Mouse (Mus musculus) ES-E14 (cell line): Measurements from ENCODE around the gene Dppa5a. TPM values are rescaled to one million over a fixed set of nuclear protein-coding genes. Genes with fewer than 3 reads are reported as not detected.

ENCODE experiments used
- DNase-seq: peaks from one replicate; pipeline ENCODE4 v3.0.0-alpha.2; 2013; ENCODE audit warnings: low read depth, low spot score
- H3K27ac ChIP-seq: 2 replicates; pipeline ENCODE4 v1.5.1; 2012; ENCODE audit warnings: low read depth, mild to moderate bottlenecking, low read length, moderate library complexity, mixed read lengths; ENCODE audit not compliant: poor library complexity, insufficient read depth, severe bottlenecking
- H3K36me3 ChIP-seq: 2 replicates; pipeline ENCODE4 v1.6.1; 2012; ENCODE audit warnings: mild to moderate bottlenecking, low read length, moderate library complexity, mixed read lengths; ENCODE audit not compliant: control insufficient read depth, poor library complexity, insufficient read depth, severe bottlenecking
- H3K4me1 ChIP-seq, 2 experiments: fragments of 150-350 bp in 1 of 2; sonication (generic) in 1 of 2; 2 replicates each; pipeline ENCODE4 v1.6.1; 2012; ENCODE audit warnings: low read length in 2 of 2, mild to moderate bottlenecking in 1 of 2, mixed read lengths in 1 of 2; ENCODE audit not compliant: control insufficient read depth in 2 of 2, insufficient read depth in 2 of 2, poor library complexity in 1 of 2
- H3K4me3 ChIP-seq, 2 experiments: fragments of 150-350 bp in 1 of 2; sonication (generic) in 1 of 2; 2 replicates each; pipeline ENCODE4 v1.5.1; 2012; ENCODE audit warnings: low read length in 2 of 2, low read depth in 1 of 2, mild to moderate bottlenecking in 1 of 2, mixed read lengths in 1 of 2; ENCODE audit not compliant: insufficient read depth in 1 of 2, poor library complexity in 1 of 2, severe bottlenecking in 1 of 2
- H3K9ac ChIP-seq: 2 replicates; pipeline ENCODE4 v1.6.1; 2012; ENCODE audit warnings: low read depth, mild to moderate bottlenecking, low read length, mixed read lengths; ENCODE audit not compliant: poor library complexity, insufficient read depth, severe bottlenecking
- H3K9me3 ChIP-seq: fragments of 150-350 bp; sonication (generic); 2 replicates; pipeline ENCODE4 v1.6.1; 2012; ENCODE audit warnings: low read depth, mild to moderate bottlenecking, low read length; ENCODE audit not compliant: control insufficient read depth, insufficient read depth
- CHD2 ChIP-seq: IDR thresholded peaks from 2 replicates; pipeline ENCODE4 v1.6.1; 2014; ENCODE audit warnings: mild to moderate bottlenecking, low read depth, low read length, inconsistent platforms
- HCFC1 ChIP-seq: IDR thresholded peaks from 2 replicates; pipeline ENCODE4 v1.6.1; 2012; ENCODE audit warnings: low read length, inconsistent platforms, borderline replicate concordance; ENCODE audit not compliant: insufficient read depth
- MAFK ChIP-seq: IDR thresholded peaks from 2 replicates; pipeline ENCODE4 v1.6.1; 2014; ENCODE audit warnings: mild to moderate bottlenecking, low read depth, low read length, inconsistent platforms; ENCODE audit not compliant: insufficient read depth
- ZC3H11A ChIP-seq: IDR thresholded peaks from 2 replicates; pipeline ENCODE4 v1.6.1; 2012; ENCODE audit warnings: low read depth, mild to moderate bottlenecking, inconsistent platforms, low read length, borderline replicate concordance
- ZNF384 ChIP-seq: IDR thresholded peaks from 2 replicates; pipeline ENCODE4 v1.6.1; 2012; ENCODE audit warnings: low read depth, low read length, inconsistent platforms
- in situ Hi-C, 2 experiments: fragments of 600-800 bp; cut with MboI; formaldehyde crosslinking; loops; one replicate each; pipeline ENCODE4 v1.15.1; 2025; ENCODE audit warnings: low sequenced_read_pairs in 2 of 2, inconsistent platforms in 1 of 2; ENCODE audit not compliant: unreplicated experiment in 2 of 2
- total RNA-seq: library from RNA; depleted of rRNA; stranded (reverse); fragments of 300-350 nt; gene quantifications from 2 replicates; pipeline ENCODE4 v1.2.3, GENCODE M21; 2012

Dppa5a gene
- total RNA-seq, 1 experiment: 2,580 TPM

DNA sequence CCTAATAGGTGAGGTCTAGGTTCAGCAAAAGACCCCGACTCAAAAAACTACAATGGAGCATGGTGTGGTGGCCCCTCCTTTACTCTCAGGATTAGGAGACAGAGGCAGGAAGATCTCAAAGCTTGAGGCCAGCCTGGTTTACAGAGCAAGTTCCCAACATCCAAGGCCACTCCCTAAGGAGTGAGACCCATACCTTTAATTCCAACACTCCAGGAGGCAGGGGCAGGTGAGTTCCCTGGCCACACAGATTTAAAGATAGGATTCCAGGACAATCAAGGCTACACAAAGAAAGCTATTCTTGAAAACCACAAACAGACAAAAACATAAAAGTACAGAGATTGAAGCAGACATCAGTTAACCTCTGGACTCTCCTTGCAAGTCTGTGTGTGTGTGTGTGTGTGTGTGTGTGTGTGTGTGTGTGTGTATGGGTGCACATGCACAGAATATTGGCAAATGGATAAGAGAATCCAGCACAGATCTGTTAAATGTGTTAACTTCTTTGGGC lies 7.0 kb upstream of the Dppa5a start:
- Histone ChIP-seq H3K27ac (peak overlapping the region; percentile 96), H3K4me1 (peaks cover 14 to 18% of the 10 kb centered on the region in 2 experiments), H3K36me3 (no peaks in the 10 kb centered on the region), H3K9ac (no peak overlapping the region), H3K4me3 (peak overlapping the region in 1 of 2 experiments; percentile 13; a peak in 1 of 4 replicates), H3K9me3 (no peaks in the 10 kb centered on the region)
- no peak for TF ChIP-seq ZC3H11A
- no peak for TF ChIP-seq HCFC1
- no peak for TF ChIP-seq ZNF384
- no peak for TF ChIP-seq MAFK
- no peak; the same call in 1 of the 2 replicates for TF ChIP-seq CHD2
- DNase-seq: peak; percentile 88
- in situ Hi-C loops: no loop called here

- peaks cover 14 to 18% of the 10 kb centered on the region in 2 experiments for H3K4me1 ChIP-seq
- H3K4me3 ChIP-seq: peak overlapping the region in 1 of 2 experiments; percentile 13; a peak in 2 of 4 replicates
- H3K27ac ChIP-seq: peak overlapping the region; percentile 96
- peak; percentile 56 for DNase-seq
- no peaks in the 10 kb centered on the region for H3K9me3 ChIP-seq
- H3K9ac ChIP-seq: peak overlapping the region; percentile 65
- in situ Hi-C loops: no loop called here
- H3K36me3 ChIP-seq: no peaks in the 10 kb centered on the region
- TF ChIP-seq HCFC1 (no peak), MAFK (no peak), CHD2 (no peak), ZC3H11A (no peak), ZNF384 (no peak)
Measured at GRCm38 (mm10) chr9:78374397-78374796, 6.4 kb upstream of the Dppa5a start.

DNA sequence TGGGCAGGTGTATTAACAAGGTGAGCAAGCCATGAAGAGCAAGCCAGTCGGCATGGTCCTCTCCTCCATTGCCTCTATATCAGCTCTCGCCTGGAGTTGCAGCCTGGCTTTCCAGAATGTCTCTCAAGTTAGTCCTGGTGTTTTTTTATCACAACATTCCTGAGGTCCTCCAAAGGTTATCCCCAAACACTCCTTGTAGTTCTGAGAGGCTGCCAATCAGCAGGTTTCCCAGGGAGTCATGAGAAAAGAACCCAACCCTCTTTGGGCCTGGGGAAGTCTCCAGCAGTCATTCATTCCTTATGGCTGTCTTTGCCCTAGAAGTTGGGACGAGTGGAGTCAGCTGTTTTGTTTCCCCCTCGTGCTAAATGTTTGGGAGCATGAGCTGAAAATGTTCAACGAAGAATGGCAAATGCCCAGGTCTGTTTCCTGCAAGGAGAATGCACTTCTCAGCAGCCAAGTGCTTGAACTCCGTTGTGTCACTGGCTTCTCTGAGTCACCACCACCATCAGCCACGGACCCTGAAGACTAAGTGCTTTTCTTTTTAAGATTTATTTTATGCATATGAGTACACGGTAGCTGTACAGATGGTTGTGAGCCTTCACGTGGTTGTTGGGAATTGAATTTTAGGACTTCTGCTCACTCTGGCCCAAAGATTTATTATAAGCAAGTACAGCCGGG lies 5.0 kb upstream of the Dppa5a start:
- no peak overlapping the region for H3K4me3 ChIP-seq
- in situ Hi-C loops: no loop called here
- TF ChIP-seq CHD2 (no peak), ZNF384 (peak; percentile 13; the same call in 1 of the 2 replicates)
- no peak for DNase-seq
- H3K4me1 ChIP-seq: peaks cover 14 to 18% of the 10 kb centered on the region in 2 experiments
- peak overlapping the region; percentile 96 for H3K27ac ChIP-seq
- no peaks in the 10 kb centered on the region for H3K36me3 ChIP-seq
- H3K9me3 ChIP-seq: no peaks in the 10 kb centered on the region
- H3K9ac ChIP-seq: peak overlapping the region; percentile 64

- in situ Hi-C loops: no loop called here
- Histone ChIP-seq H3K36me3 (no peaks in the 10 kb centered on the region; the same call in 1 of the 2 replicates), H3K4me1 (peaks cover 14 to 18% of the 10 kb centered on the region in 2 experiments), H3K9me3 (no peaks in the 10 kb centered on the region), H3K4me3 (no peak overlapping the region), H3K9ac (no peak overlapping the region), H3K27ac (peak overlapping the region; percentile 96)
- TF ChIP-seq CHD2: no peak
- no peak for DNase-seq
Measured at GRCm38 (mm10) chr9:78371441-78371840, 3.5 kb upstream of the Dppa5a start.

DNA sequence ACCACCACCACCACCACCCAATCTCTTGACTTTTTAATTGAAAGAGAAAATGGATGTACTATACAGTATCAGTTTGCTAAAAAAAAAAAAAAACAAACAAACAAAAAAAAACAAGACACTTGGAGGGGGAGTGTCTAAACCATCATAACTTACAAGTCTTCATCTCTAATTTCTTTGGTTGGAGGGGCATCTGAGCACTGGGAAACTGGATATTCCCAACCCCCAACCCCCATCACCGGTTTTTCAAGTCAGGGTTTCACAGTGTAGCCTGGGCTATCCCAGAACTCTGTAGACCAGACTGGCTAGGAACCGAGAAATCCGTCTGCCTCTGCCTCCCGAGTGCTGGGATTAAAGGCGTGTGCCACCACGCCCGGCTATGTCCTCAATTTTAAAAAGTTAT lies 1.8 kb upstream of the Dppa5a start:
- Histone ChIP-seq H3K36me3 (no peaks in the 10 kb centered on the region; the same call in 1 of the 2 replicates), H3K4me1 (peaks cover 11 to 18% of the 10 kb centered on the region in 2 experiments), H3K9ac (peak overlapping the region; percentile 57), H3K9me3 (no peaks in the 10 kb centered on the region), H3K27ac (peak overlapping the region; percentile 96), H3K4me3 (peak overlapping the region in 1 of 2 experiments; percentile 7; a peak in 2 of 4 replicates)
- peak; percentile 52 for TF ChIP-seq ZNF384
- TF ChIP-seq MAFK: no peak
- in situ Hi-C loops: no loop called here
- DNase-seq: no peak
